Mouse (Mus musculus) C2C12 (cell line): ENCODE measurements at regions not wholly inside any gene's neighbourhood (a gene's known extent, or its start where the extent isn't known, plus 50 kb on each side); places are given as distances from the start of the nearest gene placed in this dataset.
A peak's percentile ranks its signal among the peaks of the same experiment; 100 is the strongest.

Experiments
- CEBPB ChIP-seq: IDR thresholded peaks from one replicate; pipeline ENCODE4 v1.6.1; 2011; ENCODE audit warnings: low read depth, mild to moderate bottlenecking, control low read depth, moderate library complexity
- CTCF ChIP-seq: IDR thresholded peaks from one replicate; pipeline ENCODE4 v1.5.1; 2011; ENCODE audit not compliant: control insufficient read depth, insufficient read depth, insufficient read length
- MYOG ChIP-seq: IDR thresholded peaks from one replicate; pipeline ENCODE4 v1.6.1; 2011; ENCODE audit not compliant: control insufficient read depth, insufficient read length; ENCODE audit errors: extremely low read depth
- USF1 ChIP-seq: IDR thresholded peaks from one replicate; pipeline ENCODE4 v1.6.1; 2011; ENCODE audit warnings: low read depth, mild to moderate bottlenecking, control low read depth, moderate library complexity

- TF ChIP-seq CTCF (no peak), CEBPB (no peak), MYOG (no peak), USF1 (peak; percentile 36)
These were observed 250.7 kb downstream of the Pdcd6ip start for GRCm38 (mm10) chr9:113457169-113457850.
